Mouse (Mus musculus) myocyte (in vitro differentiated cells): ENCODE measurements around the gene Tfpi. TPM values are rescaled to one million over a fixed set of nuclear protein-coding genes. Genes with fewer than 3 reads are reported as not detected.

ENCODE experiments used
- H3K27me3 ChIP-seq: one replicate; pipeline ENCODE4 v1.6.1; 2011; ENCODE audit not compliant: control insufficient read depth, insufficient read depth, insufficient read length
- H3K36me3 ChIP-seq: one replicate; pipeline ENCODE4 v1.6.1; 2011; ENCODE audit not compliant: control insufficient read depth, insufficient read depth
- H3K4me2 ChIP-seq: one replicate; pipeline ENCODE4 v1.6.1; 2011; ENCODE audit warnings: low read depth, control low read depth
- H3K4me3 ChIP-seq: one replicate; pipeline ENCODE4 v1.5.1; 2011; ENCODE audit warnings: mild to moderate bottlenecking, control low read depth, moderate library complexity
- H3K79me2 ChIP-seq: one replicate; pipeline ENCODE4 v1.6.1; 2011; ENCODE audit not compliant: control insufficient read depth, insufficient read depth
- H3ac ChIP-seq: one replicate; pipeline ENCODE4 v1.6.1; 2011; ENCODE audit not compliant: control insufficient read depth, insufficient read length
- CEBPB ChIP-seq: IDR thresholded peaks from 2 replicates; pipeline ENCODE4 v1.6.1; 2011; ENCODE audit warnings: mild to moderate bottlenecking, moderate library complexity; ENCODE audit not compliant: poor library complexity, insufficient read depth, severe bottlenecking
- E2F4 ChIP-seq: IDR thresholded peaks from one replicate; pipeline ENCODE4 v1.6.1; 2011; ENCODE audit warnings: mild to moderate bottlenecking, control low read depth, moderate library complexity; ENCODE audit not compliant: insufficient read depth
- MAX ChIP-seq: IDR thresholded peaks from one replicate; pipeline ENCODE4 v1.6.1; 2011; ENCODE audit warnings: low read depth, mild to moderate bottlenecking, control low read depth
- MYOD1 ChIP-seq, 3 experiments: IDR thresholded peaks; one replicate each; pipeline ENCODE4 v1.6.1; 2011; ENCODE audit warnings: control low read depth in 2 of 3, low read depth in 2 of 3, mild to moderate bottlenecking in 2 of 3, moderate library complexity in 1 of 3; ENCODE audit not compliant: insufficient read length in 2 of 3, control insufficient read depth in 1 of 3
- MYOG ChIP-seq, 3 experiments: IDR thresholded peaks; one replicate each; pipeline ENCODE4 v1.6.1; 2011; ENCODE audit warnings: control low read depth in 2 of 3, low read depth in 2 of 3, mild to moderate bottlenecking in 2 of 3; ENCODE audit not compliant: insufficient read length in 2 of 3, control insufficient read depth in 1 of 3, insufficient read depth in 1 of 3
- POLR2A ChIP-seq: IDR thresholded peaks from one replicate; pipeline ENCODE4 v1.6.1; 2011; ENCODE audit warnings: low read depth, mild to moderate bottlenecking, control low read depth, moderate library complexity; ENCODE audit not compliant: insufficient read length
- POLR2AphosphoS2 ChIP-seq: IDR thresholded peaks from one replicate; pipeline ENCODE4 v1.6.1; 2011; ENCODE audit warnings: low read depth, control low read depth; ENCODE audit not compliant: insufficient read length
- REST ChIP-seq: IDR thresholded peaks from one replicate; pipeline ENCODE4 v1.6.1; 2011; ENCODE audit warnings: mild to moderate bottlenecking, control low read depth, moderate library complexity; ENCODE audit not compliant: insufficient read depth, insufficient read length
- SRF ChIP-seq: IDR thresholded peaks from one replicate; pipeline ENCODE4 v1.6.1; 2011; ENCODE audit warnings: low read depth; ENCODE audit not compliant: control insufficient read depth, insufficient read length
- TCF12 ChIP-seq: IDR thresholded peaks from one replicate; pipeline ENCODE4 v1.6.1; 2011; ENCODE audit warnings: mild to moderate bottlenecking, control low read depth; ENCODE audit not compliant: poor library complexity, insufficient read depth, severe bottlenecking
- TCF3 ChIP-seq: IDR thresholded peaks from one replicate; pipeline ENCODE4 v1.6.1; 2011; ENCODE audit warnings: low read depth, control low read depth; ENCODE audit not compliant: insufficient read length
- USF1 ChIP-seq: IDR thresholded peaks from one replicate; pipeline ENCODE4 v1.6.1; 2011; ENCODE audit warnings: low read depth, mild to moderate bottlenecking, control low read depth, moderate library complexity
- polyA plus RNA-seq: library from polyadenylated mRNA; unstranded; fragments of >200 nt; fragmentation: generic; extraction: Trizol; gene quantifications from one replicate; pipeline ENCODE4 v1.2.1, GENCODE M21; 2012; ENCODE audit warnings: missing spikeins

The Tfpi gene
- polyA plus RNA-seq, 1 experiment, result 7.9 TPM

GRCm38 (mm10) chr2:84523103-84523865, 46.7 kb upstream of the Tfpi start:
- no peak overlapping the region for H3K4me3 ChIP-seq
- no peaks in the 10 kb centered on the region for H3K36me3 ChIP-seq
- no peaks in the 10 kb centered on the region for H3K27me3 ChIP-seq
- no peak overlapping the region for H3ac ChIP-seq
- H3K4me2 ChIP-seq, result no peak overlapping the region
- no peak for TF ChIP-seq SRF
- no peak for TF ChIP-seq E2F4
- TF ChIP-seq MYOD1 (IDR thresholded peaks at IDR 0.05; ENCODE audit: control insufficient read depth in 1 of 3, insufficient read length in 2 of 3, low read depth in 2 of 3), result no peak
- TF ChIP-seq POLR2A, result no peak
- no peak for TF ChIP-seq TCF3
- TF ChIP-seq MAX, result no peak
- TF ChIP-seq POLR2AphosphoS2, result no peak
- TF ChIP-seq USF1, result no peak
- TF ChIP-seq MYOG (IDR thresholded peaks at IDR 0.05; ENCODE audit: control insufficient read depth in 1 of 3, insufficient read depth in 1 of 3, insufficient read length in 2 of 3, low read depth in 2 of 3), result no peak
- no peak for TF ChIP-seq CEBPB
- TF ChIP-seq TCF12, result no peak
- no peak for TF ChIP-seq REST
- H3K79me2 ChIP-seq, result no peaks in the 10 kb centered on the region

GRCm38 (mm10) chr2:84519514-84520067, 43.0 kb upstream of the Tfpi start:
- no peak for TF ChIP-seq E2F4
- TF ChIP-seq TCF12, result no peak
- no peak for TF ChIP-seq POLR2A
- no peak for TF ChIP-seq USF1
- no peak for TF ChIP-seq REST
- TF ChIP-seq SRF, result no peak
- no peak for TF ChIP-seq MYOG (IDR thresholded peaks at IDR 0.05; ENCODE audit: control insufficient read depth in 1 of 3, insufficient read depth in 1 of 3, insufficient read length in 2 of 3, low read depth in 2 of 3)
- TF ChIP-seq POLR2AphosphoS2, result no peak
- no peak for TF ChIP-seq MAX
- H3ac ChIP-seq, result no peak overlapping the region
- H3K36me3 ChIP-seq, result no peaks in the 10 kb centered on the region
- H3K4me2 ChIP-seq, result no peak overlapping the region
- H3K79me2 ChIP-seq, result no peaks in the 10 kb centered on the region
- H3K4me3 ChIP-seq, result no peak overlapping the region
- no peaks in the 10 kb centered on the region for H3K27me3 ChIP-seq

GRCm38 (mm10) chr2:84518767-84519166, 42.2 kb upstream of the Tfpi start:
- Histone ChIP-seq H3K27me3 (no peaks in the 10 kb centered on the region), H3K36me3 (no peaks in the 10 kb centered on the region), H3K4me2 (no peak overlapping the region), H3K4me3 (no peak overlapping the region), H3ac (no peak overlapping the region), H3K79me2 (no peaks in the 10 kb centered on the region)
- TF ChIP-seq TCF12 (no peak), REST (no peak), MAX (no peak), E2F4 (no peak), CEBPB (no peak), TCF3 (no peak)

GRCm38 (mm10) chr2:84513281-84513680, 36.7 kb upstream of the Tfpi start:
- no peak overlapping the region for H3K4me3 ChIP-seq
- H3K4me2 ChIP-seq, result no peak overlapping the region
- H3K36me3 ChIP-seq, result no peaks in the 10 kb centered on the region
- no peaks in the 10 kb centered on the region for H3K27me3 ChIP-seq
- H3ac ChIP-seq, result no peak overlapping the region
- TF ChIP-seq CEBPB (no peak), TCF3 (no peak), MAX (no peak), USF1 (no peak), MYOD1 (IDR thresholded peaks at IDR 0.05; ENCODE audit: control insufficient read depth in 1 of 3, insufficient read length in 2 of 3, low read depth in 2 of 3) (no peak), E2F4 (no peak), POLR2AphosphoS2 (no peak), POLR2A (no peak), REST (no peak), MYOG (IDR thresholded peaks at IDR 0.05; ENCODE audit: control insufficient read depth in 1 of 3, insufficient read depth in 1 of 3, insufficient read length in 2 of 3, low read depth in 2 of 3) (no peak), SRF (no peak), TCF12 (no peak)
- H3K79me2 ChIP-seq, result no peaks in the 10 kb centered on the region

GRCm38 (mm10) chr2:84511508-84511907, 34.9 kb upstream of the Tfpi start:
- no peak for TF ChIP-seq POLR2A
- no peak for TF ChIP-seq USF1
- no peak for TF ChIP-seq POLR2AphosphoS2
- no peak for TF ChIP-seq SRF
- no peak for TF ChIP-seq REST
- no peak for TF ChIP-seq E2F4
- no peak for TF ChIP-seq CEBPB
- TF ChIP-seq MAX, result no peak
- no peak for TF ChIP-seq TCF3
- no peak for TF ChIP-seq MYOG (IDR thresholded peaks at IDR 0.05; ENCODE audit: control insufficient read depth in 1 of 3, insufficient read depth in 1 of 3, insufficient read length in 2 of 3, low read depth in 2 of 3)
- TF ChIP-seq TCF12, result no peak
- TF ChIP-seq MYOD1 (IDR thresholded peaks at IDR 0.05; ENCODE audit: control insufficient read depth in 1 of 3, insufficient read length in 2 of 3, low read depth in 2 of 3), result no peak
- H3K79me2 ChIP-seq, result no peaks in the 10 kb centered on the region
- H3ac ChIP-seq, result no peak overlapping the region
- H3K36me3 ChIP-seq, result no peaks in the 10 kb centered on the region
- no peaks in the 10 kb centered on the region for H3K27me3 ChIP-seq
- H3K4me2 ChIP-seq, result no peak overlapping the region
- H3K4me3 ChIP-seq, result no peak overlapping the region
